13 mouse cellular contexts compared by ENCODE assay signal in genomic region chr5:113107709-113108108, GRCm38 (mm10). TPM values are rescaled to one million over a fixed set of nuclear protein-coding genes. Genes with fewer than 3 reads are reported as not detected.
DNase-seq lines count a peak whose midpoint lies in the region; ATAC-seq and TF ChIP-seq lines count a peak whose summit lies in the region.
"Had no signal": no experiment of that assay in that cellular context is flagged by ENCODE, and none has a peak within 500 bp of the region (broad histone marks: within the 10 kb centered on the region; RNA-seq: fewer than 3 reads in every experiment).

No protein-coding gene starts in this region.

- no peak overlapping the region for H3K4me2 ChIP-seq in liver, embryonic 15.5 days
- peak overlapping the region; percentile 15 for H3K4me2 ChIP-seq in myocyte (ENCODE audit: low read depth)
- H3K4me2 ChIP-seq: midbrain, embryonic 15.5 days had no signal

- no peak for TF ChIP-seq POLR2A in myocyte (IDR thresholded peaks at IDR 0.05; ENCODE audit: insufficient read length, low read depth)

- H3K79me2 ChIP-seq in myocyte (ENCODE audit: control insufficient read depth, insufficient read depth), result no peaks in the 10 kb centered on the region

- peak; percentile 39 for DNase-seq in gastrocnemius, adult 18-20 months (ENCODE audit: low spot score)
- DNase-seq in gastrocnemius, postnatal 10 days, result no peak
- DNase-seq in liver, result no peak
- DNase-seq in heart, postnatal 14 days, result peak; percentile 27 to 52
- no peak for DNase-seq in layer of hippocampus, adult 11-12 months (ENCODE audit: low spot score)
- no peak for DNase-seq in right cerebral cortex, adult 2 months (ENCODE audit: low spot score in 2 of 2)

- peaks cover 32% of the 10 kb centered on the region for H3K4me1 ChIP-seq in liver, embryonic 15.5 days (replicated peaks)

- H3ac ChIP-seq in myocyte (ENCODE audit: control insufficient read depth, insufficient read length), result no peak overlapping the region

- no peaks in the 10 kb centered on the region for H3K27me3 ChIP-seq in liver, embryonic 15.5 days
- H3K27me3 ChIP-seq in myocyte (ENCODE audit: control insufficient read depth, insufficient read depth, insufficient read length), result no peaks in the 10 kb centered on the region
- H3K27me3 ChIP-seq: midbrain, embryonic 15.5 days had no signal

- intact Hi-C loops in heart, postnatal 14 days (cut with DNase I), result no loop called here

- 0 out of 2 replicates have a peak overlapping the region, but pooled peaks have one; percentile 29 for H3K27ac ChIP-seq in liver, embryonic 15.5 days (replicated peaks)
- H3K27ac ChIP-seq: liver, embryonic 14.5 days; midbrain, embryonic 15.5 days had no signal

- WGBS in liver, embryonic 15.5 days (ENCODE audit: insufficient replicate concordance), result 58% methylated on average over 3 of the region's 3 CpGs

- H3K4me3 ChIP-seq in liver, embryonic 15.5 days (replicated peaks), result no peak overlapping the region
- no peak overlapping the region for H3K4me3 ChIP-seq in myocyte
- H3K4me3 ChIP-seq: midbrain, embryonic 15.5 days had no signal

- no peaks in the 10 kb centered on the region for H3K9me3 ChIP-seq in liver, embryonic 15.5 days (replicated peaks)
- H3K9me3 ChIP-seq: midbrain, embryonic 15.5 days had no signal

- no peak overlapping the region for H3K9ac ChIP-seq in liver, embryonic 15.5 days
- H3K9ac ChIP-seq: liver, embryonic 14.5 days; midbrain, embryonic 15.5 days had no signal

- peak; percentile 47 for ATAC-seq in liver, embryonic 15.5 days (ENCODE audit: insufficient read depth)
- ATAC-seq: hindbrain, embryonic 16.5 days; midbrain, embryonic 15.5 days had no signal

- H3K36me3 ChIP-seq in liver, embryonic 15.5 days (replicated peaks), result no peaks in the 10 kb centered on the region
- H3K36me3 ChIP-seq in myocyte (ENCODE audit: control insufficient read depth, insufficient read depth), result no peaks in the 10 kb centered on the region
- H3K36me3 ChIP-seq: midbrain, embryonic 15.5 days had no signal

TF ChIP-seq in myocyte, 11 proteins besides CTCF, POLR2A, EP300 and RAD21:
- TF ChIP-seq TCF12 (IDR thresholded peaks at IDR 0.05; ENCODE audit: insufficient read depth, poor library complexity, severe bottlenecking) (no peak), REST (IDR thresholded peaks at IDR 0.05; ENCODE audit: insufficient read depth, insufficient read length) (no peak), SRF (IDR thresholded peaks at IDR 0.05; ENCODE audit: control insufficient read depth, insufficient read length, low read depth) (no peak), CEBPB (IDR thresholded peaks at IDR 0.05; ENCODE audit: insufficient read depth, poor library complexity, severe bottlenecking) (no peak), MYOD1 (IDR thresholded peaks at IDR 0.05; ENCODE audit: control insufficient read depth in 1 of 3, insufficient read length in 2 of 3, low read depth in 2 of 3) (no peak), POLR2AphosphoS2 (IDR thresholded peaks at IDR 0.05; ENCODE audit: insufficient read length, low read depth) (no peak), TCF3 (IDR thresholded peaks at IDR 0.05; ENCODE audit: insufficient read length, low read depth) (no peak), E2F4 (IDR thresholded peaks at IDR 0.05; ENCODE audit: insufficient read depth) (no peak), MYOG (IDR thresholded peaks at IDR 0.05; ENCODE audit: control insufficient read depth in 1 of 3, insufficient read depth in 1 of 3, insufficient read length in 2 of 3, low read depth in 2 of 3) (no peak), USF1 (IDR thresholded peaks at IDR 0.05; ENCODE audit: low read depth) (no peak), MAX (IDR thresholded peaks at IDR 0.05; ENCODE audit: low read depth) (no peak)

RNA-seq across cellular contexts. Expression of gene Crybb3, which starts 26.3 kb away (rescaled TPM):
- total RNA-seq in gastrocnemius, adult 18-20 months (2021), result under 1 TPM in 1 of 2 experiments, not detected in 1; 0.31 TPM
- total RNA-seq in gastrocnemius, postnatal 10 days (2021), result 1 to 10 TPM in 1 of 2 experiments, under 1 TPM in 1; 0.68 to 2.0 TPM
- polyA plus RNA-seq in liver, embryonic 15.5 days (2015; fragmentation: Nextera tagmentation; extraction: Ambion mirVana), result 0.18 TPM in 1 of 2 replicates, not detected in the other
- 1 to 10 TPM; 2.8 to 2.9 TPM for total RNA-seq in heart, postnatal 14 days (2021)
- 0.30 TPM for polyA plus RNA-seq in myocyte (2012; fragmentation: generic; extraction: Trizol)
- total RNA-seq: neutrophil, adult 5-6 weeks had no signal
- polyA plus RNA-seq: C2C12 had no signal

RNA-seq across cellular contexts. Expression of gene Crybb2, which starts 37.8 kb away (rescaled TPM):
- total RNA-seq in gastrocnemius, adult 18-20 months (2021), result not detected
- total RNA-seq in gastrocnemius, postnatal 10 days (2021), result not detected
- polyA plus RNA-seq in liver, embryonic 15.5 days (2015; fragmentation: Nextera tagmentation; extraction: Ambion mirVana), result not detected in 2 replicates
- not detected for total RNA-seq in heart, postnatal 14 days (2021)
- polyA plus RNA-seq in myocyte (2012; fragmentation: generic; extraction: Trizol), result not detected
- total RNA-seq: neutrophil, adult 5-6 weeks had no signal
- polyA plus RNA-seq: C2C12; hindbrain, embryonic 16.5 days; liver, embryonic 14.5 days; midbrain, embryonic 15.5 days had no signal

Comparison
In these comparisons a context has a peak if more than half of its experiments do, and no peak if none do; other contexts are left out.
1. DNase-seq: peak in gastrocnemius, adult 18-20 months (single experiment) and heart, postnatal 14 days (2 of 2); none in gastrocnemius, postnatal 10 days (single experiment), liver (single experiment), layer of hippocampus, adult 11-12 months (single experiment) and right cerebral cortex, adult 2 months (0 of 2).